Mouse (Mus musculus): ENCODE results near the gene Rabepk.
"Not testable (repeated sequence)": the region's sequence is repeated elsewhere in the genome, so short reads cannot be mapped to it uniquely, and the experiment has no call there.

The Rabepk gene

GRCm38 (mm10) chr2:34762872-34763271, 36.8 kb downstream of the Rabepk start:
- in situ Hi-C loops (cut with MseI, MboI): no loop called here

- in situ Hi-C loops (cut with MseI, MboI): no loop called here
These were observed 37.5 kb downstream of the Rabepk start for GRCm38 (mm10) chr2:34762174-34762573.

- in situ Hi-C loops (cut with MseI, MboI): not testable (repeated sequence)
These were observed 38.4 kb downstream of the Rabepk start for GRCm38 (mm10) chr2:34761272-34761671.

- in situ Hi-C loops (cut with MseI, MboI): no loop called here
These were observed 42.4 kb downstream of the Rabepk start for GRCm38 (mm10) chr2:34757341-34757740.

GRCm38 (mm10) chr2:34754551-34755358, 45.0 kb downstream of the Rabepk start, which contains the start of gene Gapvd1:
Gene Gapvd1 (minus strand): TSS chr2:34755232.
- in situ Hi-C loops (cut with MseI, MboI): no loop called here

- in situ Hi-C loops (cut with MseI, MboI): no loop called here
These were observed 45.7 kb downstream of the Rabepk start for GRCm38 (mm10) chr2:34753811-34754550.

- in situ Hi-C loops (cut with MseI, MboI): no loop called here
These were observed 49.5 kb downstream of the Rabepk start for GRCm38 (mm10) chr2:34750245-34750644.

- in situ Hi-C loops (cut with MseI, MboI): no loop called here
These were observed 51.2 kb downstream of the Rabepk start for GRCm38 (mm10) chr2:34748479-34748878.

- in situ Hi-C loops (cut with MseI, MboI): no loop called here
These were observed 54.0 kb downstream of the Rabepk start for GRCm38 (mm10) chr2:34745673-34746072.

GRCm38 (mm10) chr2:34744476-34744875, 55.2 kb downstream of the Rabepk start:
- in situ Hi-C loops (cut with MseI, MboI): no loop called here

GRCm38 (mm10) chr2:34742675-34743074, 57.0 kb downstream of the Rabepk start:
- in situ Hi-C loops (cut with MseI, MboI): no loop called here

- in situ Hi-C loops (cut with MseI, MboI): no loop called here
These were observed 58.1 kb downstream of the Rabepk start for GRCm38 (mm10) chr2:34741390-34742159.

- in situ Hi-C loops (cut with MseI, MboI): no loop called here
These were observed 59.9 kb downstream of the Rabepk start for GRCm38 (mm10) chr2:34739684-34740391.

- in situ Hi-C loops (cut with MseI, MboI): no loop called here
These were observed 61.8 kb downstream of the Rabepk start for GRCm38 (mm10) chr2:34737911-34738310.

- in situ Hi-C loops (cut with MseI, MboI): no loop called here
These were observed 63.1 kb downstream of the Rabepk start for GRCm38 (mm10) chr2:34736626-34737025.
